Mouse (Mus musculus) cerebral cortex, adult 2 months (tissue): ENCODE data around the gene Exph5.

Source experiments
- WGBS: fragments of 180-500 bp; shearing (Covaris S2); methylation state at CpG from one replicate; pipeline ENCODE4 v1.1.7; 2018; 5-methylcytosine and 5-hydroxymethylcytosine counted together

Gene Exph5

DNA sequence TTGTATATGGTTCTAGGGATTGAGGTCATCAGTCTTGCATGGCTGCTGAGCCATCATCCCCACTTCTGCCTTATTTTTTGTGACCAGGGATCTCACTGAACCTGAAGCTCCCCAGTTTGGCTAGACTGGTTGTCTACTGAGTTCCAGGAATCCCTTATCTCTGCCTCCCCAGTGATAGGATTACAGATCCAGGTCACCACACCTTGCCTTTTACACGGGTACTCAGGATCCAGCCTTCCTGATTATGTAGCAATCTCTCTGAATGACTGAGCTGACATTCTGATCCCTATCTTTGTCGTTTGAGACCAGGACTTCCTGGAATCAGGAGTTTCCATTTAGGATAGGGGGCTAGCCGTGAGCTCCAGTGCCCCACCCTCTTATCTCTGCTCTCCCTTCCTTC is 69.9 kb downstream of the Exph5 start:
- 78% methylated on average over 3 of the region's 3 CpGs for WGBS

DNA sequence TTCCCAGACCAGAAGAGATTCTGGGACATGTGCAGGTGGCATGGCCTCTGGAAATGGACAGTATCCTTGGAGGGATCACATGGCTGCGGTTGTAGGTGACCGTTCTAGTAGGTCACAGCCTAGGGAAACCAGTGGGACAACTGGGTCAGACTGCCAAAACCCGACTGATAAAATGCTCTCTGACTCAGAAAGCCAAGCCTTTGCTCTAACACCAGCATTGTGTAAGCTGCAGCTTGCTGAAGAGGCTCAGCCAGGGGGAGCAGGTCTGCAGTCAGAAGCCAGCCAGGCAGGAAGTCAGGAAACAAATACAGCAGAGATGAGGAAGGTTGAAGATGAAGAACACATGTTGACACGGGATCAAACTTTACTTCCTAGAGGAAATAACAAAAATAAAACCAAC is 74.4 kb downstream of the Exph5 start:
- 66% methylated on average over 4 of the region's 4 CpGs for WGBS

DNA sequence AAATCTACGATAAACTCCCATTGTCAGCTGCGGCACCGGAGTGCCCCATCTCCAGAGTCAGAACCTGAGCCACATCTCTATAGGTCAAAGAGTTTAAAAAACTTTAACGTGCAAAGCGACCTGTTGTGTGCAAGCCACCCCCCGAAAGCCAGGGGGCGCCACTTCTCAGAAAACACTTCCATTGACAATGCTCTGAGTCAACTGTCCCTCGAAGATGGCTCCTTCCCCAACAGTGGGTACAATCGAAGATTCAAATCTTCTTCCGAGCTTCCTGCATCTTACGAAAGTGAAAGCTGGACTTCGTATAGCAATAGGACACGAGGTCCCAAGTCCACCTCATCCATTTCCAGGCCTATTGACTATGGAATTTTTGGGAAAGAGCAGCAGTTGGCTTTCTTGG is 75.3 kb downstream of the Exph5 start:
- 84% methylated on average over 13 of the region's 13 CpGs for WGBS

DNA sequence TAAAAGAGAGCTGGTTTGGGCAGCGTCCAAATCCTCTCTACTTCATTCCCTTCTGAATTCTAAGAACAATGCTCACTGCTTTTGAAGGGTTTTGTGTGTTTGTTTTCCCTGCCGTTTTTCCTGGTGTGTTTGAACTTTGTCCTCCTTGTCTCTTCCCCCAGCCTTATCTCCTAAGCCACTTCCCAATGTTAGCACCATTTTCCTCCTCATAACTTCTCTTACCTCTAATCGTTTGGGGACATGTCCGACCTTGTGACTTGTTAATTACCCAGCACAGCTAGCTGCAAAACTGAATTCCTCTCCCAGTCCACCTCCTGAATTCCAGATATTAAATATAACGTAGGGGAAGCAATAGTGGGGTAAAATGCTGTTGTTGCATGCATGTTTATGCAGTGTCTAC is 76.1 kb downstream of the Exph5 start:
- 55% methylated on average over 5 of the region's 5 CpGs for WGBS

DNA sequence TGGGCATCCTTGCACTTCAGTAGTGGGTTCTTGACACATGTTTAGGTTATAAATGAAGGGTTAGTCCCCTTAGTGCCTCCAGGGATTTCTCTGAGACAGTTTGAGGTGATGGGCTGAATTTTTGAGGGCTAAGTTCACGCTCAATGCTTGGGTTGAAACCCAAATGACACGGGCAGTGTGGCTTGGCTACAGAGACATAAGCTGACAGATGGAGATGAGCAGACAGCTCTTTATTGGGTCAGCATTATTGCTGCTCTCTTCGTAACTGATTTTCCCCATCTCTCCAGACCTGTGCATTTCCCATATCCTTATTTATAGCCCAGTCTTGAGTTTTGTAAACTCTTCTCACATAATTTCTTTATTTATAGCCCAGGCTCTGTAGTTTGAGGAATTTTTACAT is 76.7 kb downstream of the Exph5 start:
- whole genome bisulfite sequencing = 87% methylated on average over 3 of the region's 3 CpGs

DNA sequence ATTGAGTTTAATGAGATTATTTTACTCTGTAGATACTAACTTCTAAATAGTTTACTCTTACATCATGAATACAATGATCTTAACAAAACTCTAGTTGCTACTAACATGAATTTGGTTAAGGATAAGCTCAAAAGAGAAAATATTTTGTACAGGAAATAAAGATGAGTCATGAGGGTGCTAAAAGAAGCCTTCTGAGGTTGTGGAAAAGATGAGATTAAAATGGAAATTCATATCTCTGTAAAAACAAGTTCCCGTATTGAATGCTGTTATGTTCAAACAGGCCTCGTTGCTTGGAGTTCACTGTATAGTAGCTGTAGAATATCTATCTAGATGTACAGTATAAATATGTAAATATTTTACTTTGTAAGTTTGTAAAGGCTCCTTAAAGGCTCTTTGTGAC is 79.1 kb downstream of the Exph5 start:
- WGBS = 52% methylated on average over 2 of the region's 2 CpGs

DNA sequence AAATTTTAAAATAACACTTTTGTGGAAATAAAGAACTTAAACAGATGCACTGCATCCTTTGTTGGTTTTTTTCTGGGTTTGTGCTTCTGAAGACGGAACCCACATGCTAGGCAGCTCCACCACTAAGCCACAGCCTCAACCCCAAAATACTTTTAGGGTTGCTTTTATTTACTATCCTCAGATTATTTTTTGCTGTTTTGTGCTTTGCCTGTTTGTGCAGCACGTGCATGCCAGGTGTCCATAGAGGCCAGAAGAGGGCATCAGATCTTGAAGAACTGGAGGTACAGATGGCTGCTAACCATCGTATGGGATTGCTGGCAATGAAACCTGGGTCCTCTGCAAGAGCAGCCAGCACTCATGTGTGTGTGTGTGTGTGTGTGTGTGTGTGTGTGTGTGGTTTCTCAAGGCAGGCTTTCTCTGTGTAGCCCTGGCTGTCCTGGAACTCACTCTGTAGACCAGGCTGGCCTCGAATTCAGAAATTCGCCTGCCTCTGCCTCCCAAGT is 79.7 kb downstream of the Exph5 start:
- 62% methylated on average over 5 of the region's 5 CpGs for WGBS

DNA sequence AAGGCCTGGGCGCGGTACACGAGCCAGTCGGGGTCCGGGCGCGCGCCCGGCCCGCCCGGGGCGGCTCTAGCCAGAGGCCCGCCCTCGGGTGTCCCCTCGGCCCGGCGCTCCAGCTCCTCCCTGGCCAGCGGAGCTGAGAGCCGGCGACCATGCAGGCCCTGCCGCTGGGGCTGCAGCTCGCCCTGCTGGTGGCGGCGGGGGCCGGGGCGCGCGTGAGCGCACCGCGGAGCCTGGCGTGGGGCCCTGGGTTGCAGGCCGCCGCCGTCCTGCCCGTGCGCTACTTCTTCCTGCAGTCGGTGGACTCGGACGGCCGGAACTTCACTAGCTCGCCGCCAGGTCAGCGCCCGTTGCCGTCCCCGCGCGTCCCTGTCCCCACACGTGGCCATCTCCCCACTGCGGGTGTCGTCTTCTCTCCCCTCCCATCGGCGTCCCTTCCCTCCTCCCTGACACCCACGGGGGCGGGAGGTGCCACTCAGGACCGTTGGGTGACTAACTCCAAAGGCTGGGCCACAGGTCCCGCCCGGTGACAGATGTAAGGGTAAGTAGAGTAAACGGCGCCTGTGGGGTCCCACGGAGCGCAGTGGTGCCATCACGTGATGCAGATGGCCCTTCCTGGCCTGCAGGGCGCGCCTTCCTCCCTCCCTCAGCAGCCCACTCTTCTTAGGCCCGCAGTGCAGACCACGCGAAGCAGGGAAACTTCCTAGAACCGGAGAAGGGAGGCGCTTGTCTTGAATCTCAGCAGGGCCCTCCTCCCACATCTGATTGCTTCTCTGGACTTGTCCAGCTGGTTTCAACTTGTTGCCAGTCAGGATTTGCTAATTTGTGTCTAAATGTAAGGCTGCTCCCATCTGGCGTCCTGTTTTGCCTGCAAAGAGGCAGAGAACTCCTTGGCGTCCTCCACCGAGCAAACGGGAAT is 82.7 kb downstream of the Exph5 start, which contains the start of gene Kdelc2:
Gene Kdelc2, plus strand, starts transcription at position 75 of the 916 bp plus-strand sequence.
- WGBS = under 1% methylated on average over 75 of the region's 75 CpGs

DNA sequence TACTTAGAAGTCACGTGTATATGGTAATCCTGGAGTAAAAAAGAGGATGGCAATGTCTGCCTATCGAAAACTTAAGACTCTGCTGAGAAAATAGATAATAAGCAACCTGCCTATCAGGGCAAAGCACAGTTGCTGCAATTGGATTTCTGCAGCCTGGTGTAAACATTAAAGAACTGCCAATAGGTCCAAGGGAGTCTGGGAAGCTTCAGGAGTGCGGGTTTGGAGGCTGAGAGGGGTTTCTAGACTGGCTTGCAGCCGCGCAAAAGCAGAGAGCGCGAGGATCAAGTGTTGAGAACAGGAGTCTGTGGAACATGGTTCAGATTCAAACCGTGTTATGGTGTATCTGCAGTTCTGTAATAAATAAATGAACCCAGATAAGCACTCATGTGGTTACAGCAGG is 83.4 kb downstream of the Exph5 start:
- WGBS = 3% methylated on average over 8 of the region's 8 CpGs

DNA sequence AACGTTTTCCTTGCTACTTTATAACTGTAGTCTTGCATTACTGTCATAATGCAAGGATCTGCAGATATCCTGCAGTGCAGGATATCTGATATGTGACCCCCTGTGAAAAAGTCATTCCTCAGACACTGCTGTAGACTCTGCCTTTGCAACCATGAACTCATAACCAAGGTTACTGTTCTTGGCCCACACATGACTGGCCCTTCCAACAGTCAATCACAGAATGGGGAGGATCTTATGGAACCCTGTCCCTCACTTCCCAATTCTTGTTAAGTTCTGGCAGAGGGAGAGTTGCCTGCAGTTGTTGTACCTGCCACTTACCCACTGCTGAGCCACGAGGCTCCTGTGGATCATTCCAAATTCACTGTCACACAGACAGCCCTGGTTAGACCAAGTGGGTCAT is 86.0 kb downstream of the Exph5 start:
- WGBS = 70% methylated on average over 2 of the region's 2 CpGs

DNA sequence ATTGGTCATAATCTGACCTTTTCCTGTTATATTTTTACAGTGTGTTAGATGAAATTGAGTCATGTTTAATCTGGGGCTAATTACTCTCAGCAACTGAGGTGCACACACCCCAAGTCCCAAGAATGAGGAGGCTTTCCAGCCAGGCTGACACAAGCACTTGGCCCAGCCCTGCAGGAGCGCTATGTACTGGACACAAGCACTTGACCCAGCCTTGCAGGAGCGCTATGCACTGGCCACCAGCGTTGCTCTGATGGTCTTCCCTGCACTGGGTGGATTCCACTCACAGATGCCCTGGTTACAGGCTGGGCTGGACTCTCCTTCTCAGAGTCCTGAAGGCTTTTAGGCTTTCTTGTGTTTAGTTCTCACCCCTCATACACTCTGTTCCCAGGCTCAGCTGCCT is 87.6 kb downstream of the Exph5 start:
- WGBS = 67% methylated on average over 3 of the region's 3 CpGs

DNA sequence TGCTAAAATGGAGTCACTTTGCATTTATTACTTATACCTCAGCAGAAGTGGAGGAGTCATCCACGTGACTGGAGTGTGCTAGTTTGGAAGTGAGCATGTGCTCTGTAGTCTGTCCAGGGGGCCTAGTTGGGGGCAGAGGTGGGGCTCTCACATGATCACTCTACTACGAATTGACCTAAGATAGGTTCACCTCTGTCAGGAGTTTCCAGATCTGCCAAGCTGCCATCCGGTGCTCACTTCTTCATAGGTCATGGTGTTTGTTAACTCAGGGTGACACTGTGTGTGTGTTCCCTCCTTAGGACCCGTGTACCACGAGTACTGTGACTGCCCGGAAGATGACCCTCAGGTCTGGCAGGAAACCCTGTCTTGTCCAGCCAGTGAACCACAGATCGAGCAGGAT is 88.7 kb downstream of the Exph5 start:
- WGBS = 85% methylated on average over 7 of the region's 7 CpGs

DNA sequence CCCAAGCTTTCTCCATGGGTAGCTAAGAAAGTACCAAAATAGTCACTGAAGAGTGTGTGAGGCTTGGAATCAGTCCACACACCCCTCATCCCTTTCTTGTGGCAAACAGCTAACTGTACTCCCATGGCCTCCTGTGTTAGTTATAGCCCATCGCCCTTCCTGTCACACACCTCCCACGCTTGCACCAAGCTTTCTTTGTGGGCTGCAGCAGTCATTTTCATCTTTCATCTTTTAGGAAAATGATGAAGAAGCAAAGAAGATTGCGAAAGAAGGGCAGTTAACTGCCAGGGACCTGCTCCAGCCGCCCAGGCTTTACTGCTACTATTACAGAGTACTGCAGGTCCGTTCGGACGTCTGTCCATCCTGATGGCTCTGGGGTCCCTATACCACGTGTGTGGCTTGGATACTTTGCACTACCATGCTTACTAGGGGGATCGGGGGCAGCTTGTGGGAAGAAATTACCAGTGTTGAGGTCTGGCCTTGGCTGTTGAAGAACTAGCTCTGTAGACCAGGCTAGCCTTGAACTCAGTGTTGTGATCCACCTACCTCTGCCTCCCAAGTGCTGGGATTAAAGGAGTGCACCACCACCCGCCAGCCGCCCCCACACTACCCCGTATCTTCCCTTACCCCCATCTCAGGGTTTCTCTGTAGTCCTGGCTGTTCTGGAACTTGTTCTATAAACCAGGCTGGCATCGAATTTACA is 96.4 kb downstream of the Exph5 start:
- 60% methylated on average over 13 of the region's 13 CpGs for WGBS

DNA sequence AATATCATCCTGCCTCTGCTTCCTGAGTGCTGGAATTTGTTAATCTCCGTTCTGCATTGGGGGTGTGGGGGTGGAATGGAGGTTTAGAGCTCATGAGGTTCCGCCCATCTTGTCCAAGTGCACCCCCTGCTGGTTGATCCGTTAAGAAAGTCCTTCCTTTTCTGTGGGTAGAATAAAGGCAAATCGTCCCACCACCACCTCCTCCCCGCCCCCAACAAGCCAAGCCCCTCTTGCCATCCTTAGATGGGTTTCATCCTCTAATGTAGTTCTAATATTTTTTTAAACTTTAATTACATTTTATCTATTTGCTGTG is 96.9 kb downstream of the Exph5 start:
- WGBS = 10% methylated on average over 5 of the region's 5 CpGs

DNA sequence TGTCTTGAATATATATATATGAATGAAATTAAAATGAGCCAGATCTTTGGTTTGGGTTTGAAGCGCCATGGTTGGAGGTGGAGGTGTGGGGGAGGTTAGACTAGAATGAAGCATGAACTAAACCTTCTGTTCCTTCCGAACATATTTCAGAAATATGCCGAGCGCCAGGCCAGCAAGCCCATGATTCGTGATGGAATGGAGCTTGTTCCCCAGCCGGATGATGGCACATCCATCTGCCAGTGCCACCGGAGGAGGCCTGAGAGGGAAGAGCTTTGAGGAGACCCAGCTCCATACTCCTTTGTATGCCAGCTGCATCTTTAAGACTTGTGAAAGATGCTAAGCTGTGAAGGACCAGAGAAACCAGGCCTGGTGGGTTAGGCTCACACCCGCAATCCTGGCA is 98.1 kb downstream of the Exph5 start:
- WGBS = 62% methylated on average over 8 of the region's 8 CpGs

DNA sequence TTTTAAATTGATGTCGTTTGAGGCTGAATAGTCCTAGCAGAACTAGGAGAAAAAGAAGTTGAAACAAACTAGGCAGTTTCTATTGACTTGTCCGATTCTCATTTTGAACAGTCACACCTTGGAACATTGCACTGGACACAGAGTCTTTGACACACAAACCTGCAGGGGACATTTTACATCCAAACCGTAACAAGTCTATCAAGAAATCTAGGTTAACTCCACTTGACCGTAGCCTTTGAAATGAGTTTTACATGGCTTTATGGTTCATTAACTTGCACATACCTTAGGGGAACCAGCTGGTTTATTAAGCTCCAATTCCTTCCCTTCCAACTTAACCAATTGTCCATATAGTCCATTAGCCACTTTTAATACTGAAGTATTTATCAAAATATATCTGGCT is 99.2 kb downstream of the Exph5 start:
- WGBS = 96% methylated on average over 4 of the region's 4 CpGs

DNA sequence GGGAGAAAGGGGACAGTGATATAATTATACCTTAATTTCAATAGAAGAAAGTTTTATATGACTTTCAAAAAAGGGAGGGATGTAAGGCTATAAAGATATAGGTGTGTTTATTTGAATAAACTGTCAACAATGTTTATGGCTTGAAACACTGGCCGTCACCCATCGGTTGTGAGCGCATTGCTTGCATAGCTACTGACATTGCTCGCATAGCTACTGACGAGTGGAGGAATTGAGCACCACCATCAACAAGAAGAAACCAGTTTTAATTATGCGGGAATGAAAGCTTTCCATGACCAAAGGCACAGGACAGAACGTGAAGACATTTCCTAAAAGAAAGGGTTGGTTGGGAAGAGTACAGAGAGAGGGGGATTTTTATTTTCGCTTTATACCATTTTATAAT is 99.7 kb downstream of the Exph5 start:
- 95% methylated on average over 8 of the region's 8 CpGs for WGBS

DNA sequence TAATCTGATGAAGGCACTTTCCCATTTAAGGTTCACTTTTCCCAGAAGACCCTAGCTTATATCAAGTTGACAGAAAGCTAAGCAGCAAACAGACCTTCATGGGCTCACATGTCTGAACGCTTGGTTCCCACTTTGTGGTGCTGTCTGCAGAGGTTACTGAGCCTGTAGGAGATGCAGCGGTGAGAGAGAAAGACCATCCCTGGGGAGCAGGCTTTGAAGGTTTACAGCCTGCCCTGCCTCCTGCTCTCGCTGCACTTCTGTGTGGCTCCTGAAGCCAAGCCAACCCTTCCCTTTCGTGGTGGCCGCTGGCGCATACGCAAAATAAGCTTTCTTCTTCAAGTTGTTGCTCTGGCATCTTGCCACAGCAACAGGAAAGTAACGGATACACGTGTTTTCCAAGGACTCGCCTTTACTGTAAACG is 100.8 kb downstream of the Exph5 start, which contains the start of gene 4930550C14Rik:
Gene 4930550C14Rik, plus strand, starts transcription at position 35 of the 421 bp plus-strand sequence.
- WGBS = 14% methylated on average over 11 of the region's 11 CpGs

DNA sequence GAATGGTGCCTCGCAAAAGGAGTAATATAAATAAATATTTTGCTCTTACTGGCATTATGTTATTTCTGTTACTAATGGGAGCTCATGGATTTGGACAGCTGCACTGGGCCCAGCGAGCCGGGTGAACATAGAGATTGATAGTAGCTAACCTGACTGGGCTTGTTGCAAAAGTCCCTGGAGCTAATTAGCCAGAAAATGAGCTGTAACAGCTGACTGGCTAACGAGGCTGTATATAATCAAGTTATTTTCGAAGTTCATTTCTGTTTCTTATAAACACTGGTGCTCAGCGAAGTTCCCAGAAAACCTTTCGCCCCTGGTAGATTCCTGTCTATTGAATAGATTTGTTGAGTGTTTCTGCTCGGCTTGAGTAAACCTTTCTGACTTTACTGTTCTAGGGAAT is 101.5 kb downstream of the Exph5 start:
- WGBS = 54% methylated on average over 8 of the region's 8 CpGs

DNA sequence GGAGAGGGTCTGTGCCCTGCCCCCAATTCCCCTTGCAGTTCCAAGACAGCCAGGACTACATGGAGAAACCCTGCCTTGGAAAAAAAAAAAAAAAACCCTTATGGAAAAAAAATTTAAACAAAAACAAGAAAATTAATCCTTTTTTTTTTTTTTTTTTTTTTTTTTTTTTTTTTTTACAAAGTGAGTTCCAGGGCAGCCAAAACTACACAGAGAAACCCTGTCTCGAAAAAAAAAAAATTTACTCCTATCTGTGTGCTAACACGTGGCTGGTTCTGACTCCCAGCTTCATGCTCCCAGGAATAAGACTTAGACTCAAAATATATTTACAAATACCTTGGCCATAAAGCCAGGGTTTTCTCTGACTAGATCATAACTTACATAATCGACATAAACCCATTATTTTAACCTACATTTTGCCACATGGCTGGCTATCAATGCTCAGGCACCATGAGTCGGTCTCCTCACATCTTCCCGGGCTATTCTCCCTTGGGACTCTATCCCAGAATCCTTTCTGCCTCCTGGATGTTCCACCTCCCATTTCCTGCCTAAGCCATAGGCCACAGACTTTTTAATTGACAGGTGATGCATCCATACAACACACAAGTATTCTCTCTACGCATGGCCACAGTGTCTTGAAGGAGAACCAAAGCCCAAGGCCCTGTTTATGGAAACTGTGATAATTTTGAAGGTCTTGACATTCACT is 102.7 kb downstream of the Exph5 start:
- WGBS = 83% methylated on average over 6 of the region's 6 CpGs

DNA sequence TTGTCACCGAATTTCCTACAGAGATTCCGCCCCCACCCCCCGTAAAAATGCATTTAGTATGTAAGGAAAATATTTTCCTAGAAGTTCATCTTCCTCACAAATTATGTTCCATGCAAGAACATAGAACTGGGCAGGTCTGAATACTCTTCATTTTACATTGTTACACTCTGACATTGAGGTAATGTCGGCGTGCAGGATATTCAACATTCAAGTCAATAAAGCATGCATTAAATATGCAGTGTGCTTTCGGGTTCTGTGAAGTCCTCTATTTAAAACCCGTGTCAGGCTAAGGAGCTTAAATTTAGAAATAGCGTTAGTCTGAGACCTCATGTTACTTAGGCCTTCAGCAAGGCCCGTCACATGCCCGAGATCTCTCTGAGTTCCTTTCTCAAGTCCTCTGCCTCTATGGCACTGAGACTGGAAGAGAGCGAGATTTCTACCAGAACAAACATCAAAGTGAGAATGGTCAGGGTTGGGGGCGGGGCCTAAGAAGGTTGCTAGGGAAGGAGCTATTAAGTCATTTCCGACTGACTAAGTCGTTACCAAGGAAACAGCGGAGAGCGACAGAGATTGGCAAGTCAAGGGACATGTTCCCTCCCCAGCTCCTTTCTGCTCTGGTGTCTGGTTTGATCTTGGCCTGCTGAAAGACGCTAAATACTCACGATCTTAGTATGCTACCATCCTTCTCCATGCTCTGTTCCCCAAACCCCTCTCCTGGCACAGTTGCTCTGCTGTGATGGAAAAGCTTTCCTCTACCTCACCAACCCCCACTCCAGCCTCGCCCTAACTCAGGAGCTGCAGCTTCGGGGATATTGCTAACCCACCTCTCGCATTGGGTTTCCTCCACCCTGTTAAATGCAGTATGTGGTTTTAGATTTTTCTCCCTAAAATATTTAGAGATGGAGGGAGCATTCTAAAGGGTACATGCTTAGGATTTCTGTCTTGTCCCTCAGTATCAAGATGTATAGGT is 103.6 kb downstream of the Exph5 start:
- 26% methylated on average over 21 of the region's 21 CpGs for WGBS
